ENCODE assay signal across 9 mouse cellular contexts in genomic region chr4:133872812-133873300, GRCm38 (mm10). TPM values are rescaled to one million over a fixed set of nuclear protein-coding genes. Genes with fewer than 3 reads are reported as not detected.
A peak's percentile ranks its signal among the peaks of the same experiment; 100 is the strongest.
DNase-seq lines count a peak whose midpoint lies in the region; ATAC-seq lines count a peak whose summit lies in the region.
"Had no signal": no experiment of that assay in that cellular context is flagged by ENCODE, and none has a peak within 500 bp of the region (broad histone marks: within the 10 kb centered on the region; RNA-seq: fewer than 3 reads in every experiment).

No protein-coding gene starts in this region.

- no peaks in the 10 kb centered on the region for H3K36me3 ChIP-seq in heart, embryonic 16.5 days (ENCODE audit: control insufficient read depth, insufficient read depth)
- H3K36me3 ChIP-seq in hindbrain, embryonic 12.5 days = peaks cover 4% of the 10 kb centered on the region; the same call in 1 of the 2 replicates

- no peaks in the 10 kb centered on the region for H3K9me3 ChIP-seq in heart, embryonic 16.5 days (replicated peaks; ENCODE audit: control insufficient read depth, low read length)
- no peaks in the 10 kb centered on the region for H3K9me3 ChIP-seq in hindbrain, embryonic 12.5 days (replicated peaks)

- H3K4me2 ChIP-seq in heart, embryonic 16.5 days (ENCODE audit: low read depth, low read length) = peak overlapping the region; percentile 1
- no peak overlapping the region for H3K4me2 ChIP-seq in hindbrain, embryonic 12.5 days (replicated peaks)

- 56% methylated on average over 15 of the region's 15 CpGs for WGBS in heart, embryonic 16.5 days
- 72% methylated on average over 15 of the region's 15 CpGs for WGBS in hindbrain, embryonic 12.5 days

- peak; percentile 30 for DNase-seq in kidney, adult 9 months
- no peak for DNase-seq in kidney, adult 8-10 months
- peak; percentile 70 for DNase-seq in ZHBTc4 (ENCODE audit: low read depth, low spot score)
- peak; percentile 49 for DNase-seq in lung, postnatal 10 days
- peak; percentile 73 to 81 for DNase-seq in thymus, adult 18-20 months
- no peak for DNase-seq in ovary, adult 18-20 months (ENCODE audit: low spot score)

- H3K27me3 ChIP-seq in heart, embryonic 16.5 days (ENCODE audit: control insufficient read depth, insufficient read depth, low read length) = no peaks in the 10 kb centered on the region
- H3K27me3 ChIP-seq in hindbrain, embryonic 12.5 days = no peaks in the 10 kb centered on the region

- no peak overlapping the region for H3K27ac ChIP-seq in heart, embryonic 16.5 days (ENCODE audit: low read length)
- H3K27ac ChIP-seq in hindbrain, embryonic 12.5 days = no peak overlapping the region
- H3K27ac ChIP-seq: layer of hippocampus, adult 2 months had no signal

- H3K4me1 ChIP-seq in heart, embryonic 16.5 days (ENCODE audit: control insufficient read depth, insufficient read depth, low read length) = peaks cover 18% of the 10 kb centered on the region
- H3K4me1 ChIP-seq in hindbrain, embryonic 12.5 days = no peaks in the 10 kb centered on the region; the same call in 1 of the 2 replicates

- H3K9ac ChIP-seq in heart, embryonic 16.5 days (ENCODE audit: low read length) = no peak overlapping the region
- no peak overlapping the region for H3K9ac ChIP-seq in hindbrain, embryonic 12.5 days

- H3K4me3 ChIP-seq in heart, embryonic 16.5 days (ENCODE audit: low read length) = peak overlapping the region; percentile 29; the same call in 1 of the 2 replicates
- H3K4me3 ChIP-seq in hindbrain, embryonic 12.5 days = no peak overlapping the region
- H3K4me3 ChIP-seq: layer of hippocampus, adult 2 months had no signal

- ATAC-seq in heart, embryonic 16.5 days (replicated peaks; ENCODE audit: extremely low read depth, insufficient read depth, low FRiP score) = no peak
- no peak for ATAC-seq in hindbrain, embryonic 12.5 days (ENCODE audit: low FRiP score)

RNA-seq across cellular contexts. Expression of gene Rps6ka1, which starts 14.7 kb away (rescaled TPM):
- 18.7 and 19.7 TPM in 2 replicates for polyA plus RNA-seq in heart, embryonic 16.5 days (2015; fragmentation: Nextera tagmentation; extraction: Ambion mirVana)
- 30.3 and 37.4 TPM in 2 replicates for polyA plus RNA-seq in hindbrain, embryonic 12.5 days (2016; fragmentation: Nextera tagmentation; extraction: Ambion mirVana)

Comparison
In these comparisons a context has a peak if more than half of its experiments do, and no peak if none do; other contexts are left out.
1. DNase-seq: peak in kidney, adult 9 months (single experiment), ZHBTc4 (single experiment), lung, postnatal 10 days (single experiment) and thymus, adult 18-20 months (2 of 2); none in kidney, adult 8-10 months (0 of 2) and ovary, adult 18-20 months (single experiment).